Mouse (Mus musculus): ENCODE results near the gene Kank4.

GRCm38 (mm10) chr4:98785851-98786250 is 31.5 kb downstream of the Kank4 start:
- TF ChIP-seq ZC3H11A (IDR thresholded peaks at IDR 0.05; ENCODE audit: low read depth, low read length) (no peak), MAZ (IDR thresholded peaks at IDR 0.05; ENCODE audit: low read depth, low read length) (no peak), POLR2A (IDR thresholded peaks at IDR 0.05; ENCODE audit: control insufficient read depth in 1 of 2, insufficient read depth in 1 of 2, low read depth in 1 of 2, low read length in 2 of 2, poor library complexity in 1 of 2) (no peak), MYB (IDR thresholded peaks at IDR 0.05; ENCODE audit: low read depth, low read length) (no peak), CTCF (IDR thresholded peaks at IDR 0.05 in 2 of 3, conservative IDR thresholded peaks at IDR 0.05 in 1 of 3; ENCODE audit: control insufficient read depth in 1 of 3, insufficient read depth in 1 of 3, low read depth in 2 of 3, low read length in 3 of 3, poor library complexity in 1 of 3, severe bottlenecking in 1 of 3) (no peak), EP300 (IDR thresholded peaks at IDR 0.05; ENCODE audit: low read depth in 1 of 2, low read length in 2 of 2) (no peak), USF1 (IDR thresholded peaks at IDR 0.05; ENCODE audit: low read depth, low read length) (no peak)
